Mouse (Mus musculus) cerebellum, adult 9-11 months (tissue): ENCODE data around the gene Sestd1.

Experiments
- DNase-seq: peaks from one replicate; pipeline ENCODE4 v3.0.0; 2022

Gene Sestd1

DNA sequence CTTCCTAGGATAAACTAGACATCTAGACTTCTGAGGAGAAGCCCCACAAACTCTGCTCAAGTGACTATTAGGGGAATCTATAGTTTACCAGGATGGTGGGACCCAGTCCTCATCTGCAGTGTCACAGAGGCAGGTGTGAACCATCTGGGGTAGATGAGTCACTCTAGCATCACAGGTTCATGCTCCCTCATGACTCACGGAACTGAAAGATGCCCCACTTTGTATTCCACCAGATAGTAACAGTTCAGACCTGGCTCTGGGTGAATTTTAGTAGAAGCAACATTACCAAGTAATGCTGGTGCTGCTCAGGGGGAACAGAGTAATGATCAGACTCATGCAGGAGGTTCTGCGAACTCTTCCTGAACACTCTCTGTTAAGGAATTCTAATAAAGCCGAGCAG lies 73.4 kb downstream of the Sestd1 start:
- no peak for DNase-seq

DNA sequence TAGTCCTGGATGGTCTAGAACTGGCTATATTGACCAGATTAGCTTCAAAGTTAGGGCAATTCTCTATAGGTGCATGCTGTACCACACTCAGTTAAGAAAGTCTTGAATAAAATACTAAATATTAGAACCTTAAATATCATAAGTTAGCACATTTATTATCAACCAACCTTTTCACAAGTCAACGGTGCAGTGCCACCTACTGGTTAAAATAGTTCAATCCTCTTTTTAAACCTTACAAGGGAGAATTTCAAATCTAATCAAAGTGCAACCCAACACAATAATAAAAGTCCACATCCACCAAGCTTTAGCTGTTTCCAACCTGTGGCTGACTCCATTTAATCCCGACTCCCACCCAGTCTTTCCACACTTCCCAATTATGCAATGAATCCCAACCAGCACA lies 76.5 kb downstream of the Sestd1 start:
- no peak for DNase-seq

DNA sequence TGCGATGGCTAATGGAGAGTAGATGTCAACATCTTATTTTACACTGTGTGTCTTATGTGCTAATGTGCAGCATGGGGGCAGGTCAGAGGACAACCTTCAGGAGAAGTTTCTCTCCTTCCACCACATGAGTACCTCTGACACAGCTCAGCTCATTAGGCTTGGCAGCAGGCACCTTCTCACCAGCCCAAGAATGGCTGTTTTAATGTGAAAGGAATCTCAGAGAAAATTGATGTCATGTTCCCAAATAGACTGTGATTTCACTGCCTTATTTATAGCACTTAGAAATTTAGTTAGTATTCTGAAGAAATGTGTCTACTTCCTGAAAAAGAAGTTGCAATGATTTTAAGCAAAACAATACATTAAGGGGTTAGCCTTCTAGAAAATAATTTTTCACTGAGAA lies 78.5 kb downstream of the Sestd1 start:
- DNase-seq: no peak

DNA sequence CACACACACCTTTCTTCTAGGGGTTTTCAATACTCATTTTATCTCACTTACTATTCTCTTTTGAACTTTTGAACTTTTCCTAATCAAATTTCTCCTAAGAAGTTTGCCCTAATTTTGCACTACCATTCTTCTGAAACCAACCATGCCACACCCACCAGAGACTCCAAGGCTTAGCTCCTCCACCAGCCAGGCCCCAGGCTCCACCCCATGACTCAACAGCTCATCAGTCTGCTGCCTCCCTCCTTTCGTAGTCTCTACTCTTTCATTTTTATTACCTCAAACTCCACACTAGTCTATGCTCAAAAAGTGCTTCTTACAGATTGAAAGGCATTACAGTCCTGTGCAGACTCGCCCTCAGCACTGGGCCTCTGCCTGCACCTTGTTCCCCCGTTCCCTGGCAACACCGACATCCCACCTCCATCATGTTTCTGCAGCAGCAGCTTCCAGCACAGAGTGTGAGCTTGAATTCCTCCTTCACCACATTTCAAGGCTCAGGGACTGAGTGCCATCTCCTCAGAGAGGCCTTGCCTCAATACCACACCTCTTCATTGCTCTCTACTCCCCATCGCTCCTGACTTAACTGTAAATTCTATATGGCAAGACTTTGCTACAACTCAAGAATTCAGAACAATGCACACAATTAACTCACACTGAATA lies 79.3 kb downstream of the Sestd1 start:
- no peak for DNase-seq

DNA sequence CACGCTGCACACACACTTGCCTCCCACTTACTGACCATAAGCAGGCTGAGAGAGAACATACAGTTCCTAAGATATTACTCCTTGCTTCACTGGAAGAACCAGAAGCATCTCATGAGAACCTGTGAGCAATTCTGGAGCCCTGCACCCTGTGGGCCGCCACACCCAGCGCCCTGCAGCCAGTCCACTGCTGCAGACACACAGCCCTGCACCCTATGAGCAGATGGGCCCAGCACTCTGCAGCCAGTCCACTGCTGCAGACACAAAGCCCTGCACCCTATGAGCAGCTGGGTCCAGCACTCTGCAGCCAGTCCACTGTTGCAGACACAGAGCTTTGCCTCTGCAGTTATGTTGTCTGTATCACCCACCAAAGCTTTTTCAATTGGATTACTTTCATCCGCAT lies 80.0 kb downstream of the Sestd1 start:
- DNase-seq: no peak

DNA sequence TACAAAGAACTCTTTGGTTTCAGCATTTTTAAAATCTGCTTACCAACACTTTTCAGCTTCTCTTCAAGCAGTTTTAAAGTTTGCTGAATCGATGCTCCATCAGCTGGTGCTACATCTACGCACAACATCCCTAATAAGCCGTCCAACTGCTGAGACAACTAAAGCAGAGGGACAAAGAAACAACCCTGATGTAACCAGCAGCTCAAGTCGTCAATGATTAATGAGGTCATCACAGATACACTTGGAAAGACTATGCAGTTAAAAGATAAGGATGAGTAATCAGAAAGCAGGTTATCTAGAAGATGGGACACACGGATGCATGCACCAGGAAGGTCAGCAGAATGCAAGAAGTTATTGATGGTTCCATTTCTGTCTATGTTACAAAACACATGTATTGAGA lies 82.1 kb downstream of the Sestd1 start:
- no peak for DNase-seq

DNA sequence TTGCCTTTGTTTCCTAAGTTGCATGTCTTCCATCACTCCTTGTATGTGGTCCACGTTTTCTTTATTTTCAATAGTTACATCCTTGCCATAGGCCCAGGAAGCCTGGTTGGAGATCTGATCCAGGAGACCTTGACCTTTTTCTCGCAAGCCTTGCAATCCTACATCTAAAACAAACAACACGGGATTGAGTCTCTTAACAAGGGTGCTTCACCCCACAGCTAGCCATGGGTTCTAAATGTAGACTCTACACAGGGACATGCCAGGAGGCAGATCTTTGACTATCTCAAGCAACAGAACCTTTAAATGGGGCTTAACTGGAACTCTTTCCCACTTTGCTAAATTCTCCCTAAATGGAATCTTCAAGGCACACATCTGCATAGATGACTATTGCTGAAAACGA lies 83.6 kb downstream of the Sestd1 start:
- DNase-seq: no peak

DNA sequence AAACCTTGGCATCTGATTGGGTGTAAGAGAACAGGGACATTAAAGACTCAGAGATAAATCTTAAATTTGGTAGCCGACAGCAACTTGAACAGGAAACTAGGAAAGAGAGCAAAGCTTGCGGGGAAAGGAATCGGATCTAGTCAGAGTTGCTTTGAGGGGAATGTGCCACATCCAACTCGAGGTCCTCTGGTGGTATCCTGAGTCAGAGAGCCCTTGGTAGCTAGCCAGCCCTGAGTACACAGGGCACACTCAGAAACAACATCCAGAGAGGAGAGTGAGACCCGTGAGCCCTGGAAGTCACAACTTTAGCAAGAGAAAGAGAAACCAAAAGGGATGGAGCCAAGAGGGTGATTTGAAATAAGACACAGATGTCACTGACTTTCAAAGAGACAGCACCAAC lies 85.3 kb downstream of the Sestd1 start:
- DNase-seq: no peak

DNA sequence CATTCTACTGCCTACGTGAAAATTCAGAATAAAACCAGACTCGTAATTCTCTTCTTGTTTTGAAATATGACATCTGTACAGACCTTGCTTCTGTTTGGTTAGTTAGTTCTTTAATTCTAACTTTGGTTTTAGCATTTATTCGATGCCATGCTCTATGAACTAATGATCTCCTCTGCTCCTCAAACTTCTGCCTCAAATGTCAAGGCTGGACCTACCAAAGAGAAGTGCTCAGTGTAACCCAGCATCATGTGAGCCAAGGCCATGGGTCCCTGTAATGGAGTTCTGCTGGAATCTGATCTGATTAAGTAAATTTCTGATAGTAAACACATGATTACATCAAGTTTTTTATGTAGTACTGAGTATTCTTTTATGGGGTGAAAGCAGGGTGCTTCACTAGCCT lies 88.6 kb downstream of the Sestd1 start:
- no peak for DNase-seq

DNA sequence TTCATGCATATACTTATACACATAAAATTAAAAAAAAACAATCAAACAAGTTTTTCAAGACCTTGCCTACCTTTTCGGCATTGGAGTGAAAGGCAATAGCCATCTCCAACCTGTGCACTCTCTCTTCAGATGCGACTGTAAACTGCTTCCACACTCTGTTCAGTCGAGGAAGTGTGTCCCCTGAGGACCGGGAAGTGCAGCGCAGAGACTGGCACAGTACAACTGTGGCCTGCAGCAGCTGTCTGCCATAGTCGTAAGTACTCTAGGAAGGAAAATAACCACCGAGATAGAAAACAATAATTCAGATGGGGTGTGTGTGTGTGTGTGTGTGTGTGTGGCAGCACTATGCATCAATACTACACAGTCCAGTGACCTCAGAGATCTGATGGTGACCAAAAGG lies 89.5 kb downstream of the Sestd1 start:
- DNase-seq: no peak

DNA sequence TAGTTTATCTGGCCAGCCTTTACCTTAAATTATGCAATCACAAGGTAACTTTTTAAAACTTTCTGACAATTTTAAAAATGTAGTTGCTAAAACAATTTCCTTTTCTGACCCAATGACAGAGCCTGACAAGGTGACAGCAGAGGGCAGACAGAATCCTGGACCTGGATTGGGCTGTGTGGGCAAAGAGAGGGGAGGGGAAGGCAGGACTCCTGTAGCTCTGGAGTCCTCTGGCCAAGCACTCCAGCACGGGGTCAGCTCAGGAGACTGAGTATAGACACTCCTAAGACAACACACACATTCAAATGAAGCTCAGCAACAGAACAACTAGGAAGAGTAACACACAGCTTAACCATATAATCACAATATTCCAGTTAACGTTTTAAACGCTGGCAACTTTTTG lies 90.1 kb downstream of the Sestd1 start:
- no peak for DNase-seq

DNA sequence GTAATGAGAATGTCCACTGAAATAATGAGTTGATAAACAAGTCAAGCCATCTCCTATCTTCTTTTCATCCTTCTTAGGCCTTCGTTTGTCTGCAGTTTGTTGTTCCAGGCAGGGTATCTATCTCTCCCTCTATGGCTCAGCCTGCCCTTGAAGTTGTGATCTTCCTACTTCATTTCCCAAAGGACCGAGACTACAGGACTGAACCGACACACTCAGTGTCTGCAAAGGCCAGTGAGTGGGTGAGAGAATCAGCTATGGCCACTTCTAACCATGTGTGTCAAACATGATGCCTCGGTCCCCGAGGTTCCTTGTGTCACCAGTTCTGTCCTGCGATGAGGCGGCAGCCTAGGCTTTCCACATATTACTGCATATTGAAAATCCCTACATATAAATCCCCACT lies 90.7 kb downstream of the Sestd1 start:
- DNase-seq: no peak

DNA sequence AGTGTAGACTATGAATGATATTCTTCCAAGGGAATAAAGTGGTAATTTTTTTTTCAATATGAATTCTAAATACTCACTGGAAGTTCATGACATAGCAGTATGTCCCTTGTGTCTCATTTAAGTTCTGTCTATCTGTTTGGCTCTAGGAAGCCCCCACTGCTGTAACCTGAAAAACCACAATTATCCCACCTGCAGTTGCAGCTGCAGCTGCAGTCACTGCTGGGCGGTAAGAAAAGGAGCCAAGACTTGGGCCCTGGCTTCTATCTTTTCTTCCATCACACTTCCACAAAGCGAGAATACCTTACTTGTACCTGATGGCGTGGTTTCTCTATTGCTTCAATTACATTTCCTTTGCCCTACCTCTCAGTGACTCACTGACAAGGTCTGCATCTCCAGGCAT lies 92.9 kb downstream of the Sestd1 start:
- DNase-seq: no peak

DNA sequence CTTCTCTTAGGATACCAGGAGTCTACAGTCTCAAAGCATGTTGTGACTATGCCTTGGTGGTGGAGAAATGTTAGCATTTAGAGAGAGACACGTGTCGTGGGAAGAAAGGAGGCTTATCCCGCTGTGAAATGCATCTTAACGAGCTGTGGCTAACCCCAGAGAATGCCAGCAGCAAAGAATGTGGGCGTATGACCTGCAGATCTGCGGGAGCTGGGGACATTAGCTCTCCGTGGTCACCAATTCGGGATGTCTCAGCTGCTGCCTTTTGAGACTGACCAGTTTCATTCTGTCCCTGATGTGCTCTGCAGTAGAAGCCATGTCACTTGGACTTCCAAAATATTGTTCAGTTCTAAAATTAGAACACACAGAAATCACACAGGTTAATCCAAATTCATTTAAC lies 93.5 kb downstream of the Sestd1 start:
- no peak for DNase-seq

DNA sequence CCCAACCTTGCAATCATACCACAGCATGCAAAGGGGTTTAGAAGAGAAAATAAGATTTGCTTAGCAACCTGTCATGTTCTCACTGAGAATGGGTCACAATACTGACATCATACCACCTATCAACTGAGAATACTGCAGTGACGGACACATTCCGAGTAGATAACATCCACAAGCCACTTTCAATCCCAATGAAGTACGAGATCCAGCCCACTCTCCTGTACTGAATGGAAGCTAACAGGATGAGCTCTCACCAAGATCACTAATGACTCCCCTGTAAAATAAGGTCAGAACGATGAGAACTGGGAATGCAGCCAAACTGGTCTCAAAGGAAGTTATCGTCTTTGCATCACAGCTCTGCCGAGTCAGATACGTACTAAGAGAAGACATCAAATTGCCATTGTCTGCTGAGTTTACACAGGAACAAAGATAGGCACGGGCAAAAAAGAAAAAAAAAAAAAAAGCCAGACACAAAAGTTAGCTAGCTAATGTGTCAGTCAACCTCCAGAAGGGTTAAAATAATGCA lies 96.3 kb downstream of the Sestd1 start:
- no peak for DNase-seq

DNA sequence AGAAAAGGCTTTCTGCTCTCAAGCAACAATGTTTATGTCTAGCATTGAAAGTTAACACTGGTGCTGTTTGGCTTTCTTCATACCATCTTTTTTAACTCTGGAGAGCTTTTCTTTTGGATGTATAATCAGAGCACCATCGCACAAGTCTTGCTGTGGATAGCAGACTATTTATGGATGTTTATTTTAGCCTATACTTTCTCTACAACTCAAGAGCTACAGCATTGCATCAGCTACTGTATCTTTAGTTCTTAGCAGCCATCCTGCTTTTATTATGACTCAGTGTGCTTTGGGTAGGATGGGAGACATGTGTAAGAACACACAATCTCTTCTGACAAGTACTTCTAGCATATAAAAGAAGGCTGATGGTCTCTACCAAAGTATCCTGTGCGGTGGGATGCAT lies 96.7 kb downstream of the Sestd1 start:
- no peak for DNase-seq

DNA sequence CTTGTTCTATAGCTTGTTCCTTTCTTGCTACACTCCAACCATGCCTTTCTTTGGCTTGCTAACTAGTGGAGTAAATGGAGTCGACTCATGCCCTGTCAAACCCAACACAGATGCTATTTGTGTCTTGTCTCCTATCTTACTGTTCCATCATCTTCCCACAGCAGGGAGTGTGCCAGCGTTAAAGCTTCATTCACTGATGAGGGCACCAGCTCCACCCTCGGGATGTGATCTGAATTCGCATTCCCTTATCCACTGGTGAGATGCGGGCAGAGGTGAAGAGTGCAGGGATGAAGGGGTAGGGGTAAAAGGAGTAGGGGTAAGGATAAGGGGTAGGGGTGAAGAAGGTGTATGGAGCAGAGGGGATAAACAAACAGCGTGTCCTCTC lies 97.4 kb downstream of the Sestd1 start:
- DNase-seq: no peak

DNA sequence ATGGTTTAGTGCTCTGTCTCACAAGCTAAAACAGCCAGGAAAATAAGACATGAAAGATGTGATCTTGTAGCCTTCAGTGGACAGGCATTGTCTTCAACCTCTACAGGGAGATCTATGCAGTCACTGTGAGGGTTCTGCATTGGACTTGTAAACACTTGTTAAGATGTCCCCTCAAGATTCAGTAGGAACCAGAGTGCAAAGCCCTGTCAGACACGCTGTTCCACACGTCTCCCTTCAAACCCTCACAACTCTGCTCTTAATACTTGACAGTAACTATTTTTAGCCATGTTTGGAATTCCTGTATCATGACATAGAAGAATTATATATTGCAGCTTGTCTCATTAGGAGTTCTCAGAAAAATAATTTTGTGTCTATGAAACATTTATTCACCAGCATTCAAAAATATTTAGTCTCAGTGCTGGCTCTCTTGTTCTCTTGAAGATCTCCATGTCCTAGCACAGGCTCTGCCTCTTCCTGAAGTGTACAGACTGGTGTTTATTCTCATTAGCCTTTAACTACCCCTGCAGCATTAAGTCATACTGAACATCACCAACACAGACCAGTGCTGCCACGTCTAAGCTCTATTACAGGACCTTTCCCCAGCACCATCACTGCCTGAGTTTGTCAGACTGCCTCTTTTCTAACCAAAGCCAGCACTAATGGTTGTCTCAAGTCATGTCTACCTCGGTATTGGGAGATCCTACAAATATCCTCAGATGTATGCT lies 98.0 kb downstream of the Sestd1 start:
- no peak for DNase-seq

DNA sequence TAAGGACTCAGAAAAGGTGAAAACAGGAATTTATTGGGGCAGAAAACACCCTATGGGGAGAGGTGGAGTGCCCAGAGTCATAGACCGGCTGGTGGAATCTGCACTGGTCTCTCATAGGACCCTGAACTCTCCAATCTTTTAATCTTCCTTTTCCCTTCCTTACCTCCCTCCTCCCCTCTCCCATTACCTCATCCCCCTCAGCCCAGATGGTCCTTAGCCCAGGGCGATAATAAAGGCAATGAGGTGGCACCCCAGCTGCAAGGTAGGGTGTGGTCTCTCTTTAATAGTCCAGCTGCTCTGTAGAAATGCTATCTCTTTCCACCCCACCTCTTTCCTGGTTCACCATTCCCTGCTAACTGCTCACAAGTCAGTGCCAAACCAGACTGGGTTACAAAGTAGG lies 102.9 kb downstream of the Sestd1 start:
- no peak for DNase-seq

DNA sequence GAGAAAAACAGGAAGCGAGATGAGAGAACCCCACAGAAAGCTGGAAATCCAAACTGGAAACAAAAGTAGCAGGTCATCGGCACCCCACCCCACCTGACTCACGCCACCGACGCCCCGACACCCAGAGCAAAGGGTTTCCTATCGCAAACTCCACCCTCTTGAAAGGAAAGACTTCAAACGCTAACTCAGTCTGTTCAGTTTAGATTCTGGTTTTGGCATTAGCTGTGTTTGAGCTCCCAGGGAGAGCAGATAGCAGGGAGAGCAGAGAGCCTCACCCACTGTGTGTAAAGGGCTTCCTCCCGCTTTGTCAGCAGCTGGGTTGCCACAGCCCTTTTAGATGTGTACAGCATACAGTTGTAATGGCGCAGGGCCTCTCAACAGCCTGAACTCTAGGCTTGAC lies 104.0 kb downstream of the Sestd1 start:
- DNase-seq: no peak

DNA sequence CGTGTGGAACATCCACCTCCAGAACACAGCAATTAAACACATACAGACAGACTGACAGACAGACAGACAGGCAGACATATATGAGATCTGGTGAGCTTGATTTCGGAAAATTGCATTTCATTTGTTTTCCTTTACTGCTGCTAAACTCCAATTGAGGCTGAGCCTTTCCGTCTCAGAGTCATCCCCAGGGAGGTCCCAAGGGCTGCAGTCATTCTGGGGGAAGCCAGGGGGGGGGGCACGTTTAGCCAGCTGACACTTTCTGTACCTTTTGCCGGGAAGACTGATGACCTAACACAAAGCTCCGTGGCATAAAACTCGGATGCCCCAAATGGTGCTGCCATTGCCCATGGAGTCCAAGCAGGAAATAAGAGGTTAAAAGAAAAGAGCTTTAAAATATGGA lies 105.0 kb downstream of the Sestd1 start:
- DNase-seq: no peak

DNA sequence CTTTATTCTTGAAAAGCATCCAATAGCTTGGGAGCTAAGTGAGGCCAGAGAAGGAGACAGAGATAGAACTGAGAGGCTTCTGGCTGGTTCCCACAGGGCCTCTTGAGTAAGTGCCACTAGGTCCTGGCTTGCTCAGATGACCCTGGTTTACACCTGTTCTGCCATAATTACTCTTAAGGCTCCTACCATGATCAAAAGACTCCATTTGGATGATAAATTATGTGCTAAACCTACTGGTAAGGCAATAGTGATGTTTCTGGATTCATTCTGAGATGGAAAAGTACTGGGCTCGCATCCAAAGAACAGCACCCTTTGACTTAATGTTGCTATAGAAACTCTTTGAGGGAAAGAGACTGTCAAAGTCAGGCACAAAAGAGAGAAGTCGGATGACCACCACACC lies 106.1 kb downstream of the Sestd1 start:
- no peak for DNase-seq

DNA sequence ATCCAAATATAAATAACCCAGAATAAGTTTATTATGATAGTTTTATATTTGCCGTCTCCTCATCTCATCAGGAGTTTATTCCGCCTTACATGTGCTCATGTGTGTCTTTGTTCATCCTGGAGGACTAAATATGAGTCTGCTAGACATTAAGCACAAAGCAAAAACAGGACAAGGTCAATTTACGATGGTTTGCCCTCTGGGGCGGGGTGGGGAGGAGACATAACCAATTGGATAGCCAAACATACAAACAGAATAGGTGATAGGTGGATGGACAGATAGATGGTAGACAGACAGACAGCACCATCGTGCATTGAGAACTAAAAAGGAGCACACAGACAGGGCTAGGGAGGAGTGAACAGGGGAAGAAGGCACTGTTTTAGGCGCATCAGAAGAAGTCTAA lies 106.6 kb downstream of the Sestd1 start:
- no peak for DNase-seq

DNA sequence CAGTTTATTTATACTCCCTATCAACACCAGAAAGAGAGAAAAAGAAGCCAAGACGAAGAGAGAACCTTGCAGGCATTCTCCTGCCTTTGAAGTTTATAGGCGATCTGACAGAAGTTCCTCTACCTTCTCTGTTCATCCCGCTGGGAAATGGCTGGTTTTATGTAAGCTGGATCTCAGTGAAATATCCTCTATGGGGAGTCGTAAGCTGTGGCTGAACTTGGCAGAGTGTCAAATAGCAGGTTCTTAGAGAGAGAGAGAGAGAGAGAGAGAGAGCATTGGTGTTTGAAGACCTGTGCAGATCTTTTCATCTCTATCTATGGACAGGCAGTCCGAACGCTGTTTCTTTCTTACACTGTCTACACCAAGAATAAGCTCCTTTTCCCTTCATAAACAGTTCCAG lies 107.0 kb downstream of the Sestd1 start:
- DNase-seq: no peak

DNA sequence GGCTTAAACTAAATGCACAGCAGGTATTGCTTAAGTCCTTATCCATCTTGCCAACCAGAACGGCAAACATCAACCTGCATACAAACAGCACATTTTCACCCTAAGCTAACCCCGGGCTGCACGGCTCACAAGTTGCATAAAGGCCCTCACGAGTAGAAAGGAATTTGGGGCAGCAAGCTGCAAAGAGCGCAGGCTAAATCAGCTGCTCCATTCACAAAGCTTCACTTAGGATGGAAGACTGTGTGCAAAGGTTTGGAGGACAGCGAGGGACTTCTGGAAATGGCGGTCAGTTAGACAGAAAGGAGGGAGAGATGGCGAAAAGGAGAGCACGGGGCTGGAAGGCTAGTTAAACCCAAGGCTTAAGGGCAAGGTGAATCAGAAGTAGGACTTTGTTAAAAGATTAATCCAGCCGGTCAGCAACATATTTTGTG lies 108.1 kb downstream of the Sestd1 start:
- DNase-seq: no peak
